Mouse (Mus musculus): ENCODE measurements at regions not wholly inside any gene's neighbourhood (a gene's known extent, or its start where the extent isn't known, plus 50 kb on each side); places are given as distances from the start of the nearest gene placed in this dataset.
"Not testable (repeated sequence)": the region's sequence is repeated elsewhere in the genome, so short reads cannot be mapped to it uniquely, and the experiment has no call there.

GRCm38 (mm10) chr14:87289266-87289665 is 127.2 kb upstream of the Tdrd3 start:
- H3K9ac ChIP-seq (replicated peaks; ENCODE audit: low read length) = not testable (repeated sequence)

GRCm38 (mm10) chr14:87289708-87290243 is 126.7 kb upstream of the Tdrd3 start:
- no peak for ATAC-seq (ENCODE audit: low FRiP score, low TSS enrichment)

More at GRCm38 (mm10) chr14:87289266-87289665, 127.2 kb upstream of the Tdrd3 start:
- H3K4me2 ChIP-seq (ENCODE audit: low read length); H3K9me3 ChIP-seq (ENCODE audit: control insufficient read depth, low read length); H3K27ac ChIP-seq (replicated peaks; ENCODE audit: low read depth, low read length); H3K36me3 ChIP-seq (ENCODE audit: control insufficient read depth, insufficient read depth, low read length); H3K4me3 ChIP-seq (replicated peaks; ENCODE audit: low read depth, low read length); H3K4me1 ChIP-seq (ENCODE audit: control insufficient read depth, insufficient read depth, low read length); ATAC-seq (ENCODE audit: low FRiP score, low TSS enrichment); H3K27me3 ChIP-seq (ENCODE audit: control insufficient read depth, insufficient read depth, low read length); DNase-seq: not testable (repeated sequence)
- whole genome bisulfite sequencing = 94% methylated on average over 8 of the region's 8 CpGs

GRCm38 (mm10) chr14:87295206-87295605 is 121.2 kb upstream of the Tdrd3 start:
- Histone ChIP-seq H3K9ac (replicated peaks; ENCODE audit: low read length) (no peak overlapping the region), H3K4me2 (ENCODE audit: low read length) (no peak overlapping the region), H3K4me1 (ENCODE audit: control insufficient read depth, insufficient read depth, low read length) (no peaks in the 10 kb centered on the region), H3K27ac (replicated peaks; ENCODE audit: low read depth, low read length) (no peak overlapping the region), H3K9me3 (ENCODE audit: control insufficient read depth, low read length) (no peaks in the 10 kb centered on the region), H3K27me3 (ENCODE audit: control insufficient read depth, insufficient read depth, low read length) (no peaks in the 10 kb centered on the region), H3K4me3 (replicated peaks; ENCODE audit: low read depth, low read length) (no peak overlapping the region), H3K36me3 (ENCODE audit: control insufficient read depth, insufficient read depth, low read length) (no peaks in the 10 kb centered on the region)
- WGBS = 77% methylated on average over 3 of the region's 3 CpGs
- DNase-seq (no peak), ATAC-seq (ENCODE audit: low FRiP score, low TSS enrichment) (no peak)

More at GRCm38 (mm10) chr14:87289708-87290243, 126.7 kb upstream of the Tdrd3 start:
- no peak overlapping the region for H3K27ac ChIP-seq (replicated peaks; ENCODE audit: low read depth, low read length)
- H3K9ac ChIP-seq (replicated peaks; ENCODE audit: low read length) = no peak overlapping the region
- H3K4me1 ChIP-seq (ENCODE audit: control insufficient read depth, insufficient read depth, low read length) = no peaks in the 10 kb centered on the region
- DNase-seq = no peak
- no peaks in the 10 kb centered on the region for H3K9me3 ChIP-seq (ENCODE audit: control insufficient read depth, low read length)
- H3K27me3 ChIP-seq (ENCODE audit: control insufficient read depth, insufficient read depth, low read length) = no peaks in the 10 kb centered on the region
- 93% methylated on average over 4 of the region's 4 CpGs for WGBS
- H3K36me3 ChIP-seq (ENCODE audit: control insufficient read depth, insufficient read depth, low read length) = no peaks in the 10 kb centered on the region
- H3K4me2 ChIP-seq (ENCODE audit: low read length) = no peak overlapping the region
- no peak overlapping the region for H3K4me3 ChIP-seq (replicated peaks; ENCODE audit: low read depth, low read length)

GRCm38 (mm10) chr14:87297160-87297559 is 119.3 kb upstream of the Tdrd3 start:
- Histone ChIP-seq H3K27ac (replicated peaks; ENCODE audit: low read depth, low read length) (no peak overlapping the region), H3K9me3 (ENCODE audit: control insufficient read depth, low read length) (no peaks in the 10 kb centered on the region), H3K4me3 (replicated peaks; ENCODE audit: low read depth, low read length) (no peak overlapping the region), H3K36me3 (ENCODE audit: control insufficient read depth, insufficient read depth, low read length) (no peaks in the 10 kb centered on the region), H3K9ac (replicated peaks; ENCODE audit: low read length) (no peak overlapping the region), H3K4me1 (ENCODE audit: control insufficient read depth, insufficient read depth, low read length) (no peaks in the 10 kb centered on the region), H3K27me3 (ENCODE audit: control insufficient read depth, insufficient read depth, low read length) (no peaks in the 10 kb centered on the region), H3K4me2 (ENCODE audit: low read length) (no peak overlapping the region)
- ATAC-seq (ENCODE audit: low FRiP score, low TSS enrichment) (0 out of 2 replicates have a peak, but pooled peaks have one; percentile 34), DNase-seq (no peak)
- WGBS = 17% methylated on average over 5 of the region's 5 CpGs

- Histone ChIP-seq H3K4me2 (ENCODE audit: low read length) (no peak overlapping the region), H3K9ac (replicated peaks; ENCODE audit: low read length) (no peak overlapping the region), H3K27ac (replicated peaks; ENCODE audit: low read depth, low read length) (no peak overlapping the region), H3K4me1 (ENCODE audit: control insufficient read depth, insufficient read depth, low read length) (no peaks in the 10 kb centered on the region), H3K4me3 (replicated peaks; ENCODE audit: low read depth, low read length) (no peak overlapping the region), H3K9me3 (ENCODE audit: control insufficient read depth, low read length) (no peaks in the 10 kb centered on the region), H3K36me3 (ENCODE audit: control insufficient read depth, insufficient read depth, low read length) (no peaks in the 10 kb centered on the region), H3K27me3 (ENCODE audit: control insufficient read depth, insufficient read depth, low read length) (no peaks in the 10 kb centered on the region)
- 65% methylated on average over 4 of the region's 4 CpGs for WGBS
- ATAC-seq (ENCODE audit: low FRiP score, low TSS enrichment) (0 out of 2 replicates have a peak, but pooled peaks have one; percentile 34), DNase-seq (no peak)
Measured at GRCm38 (mm10) chr14:87300838-87301237, 115.6 kb upstream of the Tdrd3 start.

GRCm38 (mm10) chr14:87301564-87301963 is 114.9 kb upstream of the Tdrd3 start:
- 86% methylated on average over 5 of the region's 5 CpGs for WGBS
- Histone ChIP-seq H3K4me1 (ENCODE audit: control insufficient read depth, insufficient read depth, low read length) (no peaks in the 10 kb centered on the region), H3K36me3 (ENCODE audit: control insufficient read depth, insufficient read depth, low read length) (no peaks in the 10 kb centered on the region), H3K9me3 (ENCODE audit: control insufficient read depth, low read length) (no peaks in the 10 kb centered on the region), H3K27ac (replicated peaks; ENCODE audit: low read depth, low read length) (no peak overlapping the region), H3K9ac (replicated peaks; ENCODE audit: low read length) (no peak overlapping the region), H3K27me3 (ENCODE audit: control insufficient read depth, insufficient read depth, low read length) (no peaks in the 10 kb centered on the region), H3K4me2 (ENCODE audit: low read length) (no peak overlapping the region), H3K4me3 (replicated peaks; ENCODE audit: low read depth, low read length) (no peak overlapping the region)
- ATAC-seq (ENCODE audit: low FRiP score, low TSS enrichment) (no peak), DNase-seq (no peak)

GRCm38 (mm10) chr14:87305481-87305880 is 111.0 kb upstream of the Tdrd3 start:
- no peak overlapping the region for H3K4me2 ChIP-seq (ENCODE audit: low read length)
- no peak for ATAC-seq (ENCODE audit: low FRiP score, low TSS enrichment)
- H3K36me3 ChIP-seq (ENCODE audit: control insufficient read depth, insufficient read depth, low read length) = no peaks in the 10 kb centered on the region
- WGBS = 93% methylated on average over 2 of the region's 2 CpGs
- no peak for DNase-seq
- H3K27ac ChIP-seq (replicated peaks; ENCODE audit: low read depth, low read length) = no peak overlapping the region
- no peak overlapping the region for H3K4me3 ChIP-seq (replicated peaks; ENCODE audit: low read depth, low read length)
- H3K4me1 ChIP-seq (ENCODE audit: control insufficient read depth, insufficient read depth, low read length) = no peaks in the 10 kb centered on the region
- no peaks in the 10 kb centered on the region for H3K9me3 ChIP-seq (ENCODE audit: control insufficient read depth, low read length)
- H3K27me3 ChIP-seq (ENCODE audit: control insufficient read depth, insufficient read depth, low read length) = no peaks in the 10 kb centered on the region
- H3K9ac ChIP-seq (replicated peaks; ENCODE audit: low read length) = no peak overlapping the region

GRCm38 (mm10) chr14:87306011-87306410 is 110.4 kb upstream of the Tdrd3 start:
- Histone ChIP-seq H3K9me3 (ENCODE audit: control insufficient read depth, low read length) (no peaks in the 10 kb centered on the region), H3K4me1 (ENCODE audit: control insufficient read depth, insufficient read depth, low read length) (no peaks in the 10 kb centered on the region), H3K9ac (replicated peaks; ENCODE audit: low read length) (no peak overlapping the region), H3K36me3 (ENCODE audit: control insufficient read depth, insufficient read depth, low read length) (no peaks in the 10 kb centered on the region), H3K27ac (replicated peaks; ENCODE audit: low read depth, low read length) (no peak overlapping the region), H3K27me3 (ENCODE audit: control insufficient read depth, insufficient read depth, low read length) (no peaks in the 10 kb centered on the region), H3K4me3 (replicated peaks; ENCODE audit: low read depth, low read length) (no peak overlapping the region), H3K4me2 (ENCODE audit: low read length) (no peak overlapping the region)
- ATAC-seq (ENCODE audit: low FRiP score, low TSS enrichment) = no peak
- WGBS = 81% methylated on average over 7 of the region's 7 CpGs
- peak; percentile 19 for DNase-seq

GRCm38 (mm10) chr14:87308016-87308415 is 108.4 kb upstream of the Tdrd3 start:
- Histone ChIP-seq H3K27me3 (ENCODE audit: control insufficient read depth, insufficient read depth, low read length) (no peaks in the 10 kb centered on the region), H3K9me3 (ENCODE audit: control insufficient read depth, low read length) (no peaks in the 10 kb centered on the region), H3K36me3 (ENCODE audit: control insufficient read depth, insufficient read depth, low read length) (no peaks in the 10 kb centered on the region), H3K9ac (replicated peaks; ENCODE audit: low read length) (no peak overlapping the region), H3K4me1 (ENCODE audit: control insufficient read depth, insufficient read depth, low read length) (no peaks in the 10 kb centered on the region), H3K27ac (replicated peaks; ENCODE audit: low read depth, low read length) (no peak overlapping the region), H3K4me3 (replicated peaks; ENCODE audit: low read depth, low read length) (no peak overlapping the region), H3K4me2 (ENCODE audit: low read length) (no peak overlapping the region)
- no peak for DNase-seq
- no peak for ATAC-seq (ENCODE audit: low FRiP score, low TSS enrichment)
- 62% methylated on average over 7 of the region's 7 CpGs for whole genome bisulfite sequencing
